Mouse (Mus musculus): ENCODE results near the gene Smcp. TPM values are rescaled to one million over a fixed set of nuclear protein-coding genes. Genes with fewer than 3 reads are reported as not detected.

The Smcp gene
- polyA plus RNA-seq, 1 experiment from 2014 or later, result not detected

DNA sequence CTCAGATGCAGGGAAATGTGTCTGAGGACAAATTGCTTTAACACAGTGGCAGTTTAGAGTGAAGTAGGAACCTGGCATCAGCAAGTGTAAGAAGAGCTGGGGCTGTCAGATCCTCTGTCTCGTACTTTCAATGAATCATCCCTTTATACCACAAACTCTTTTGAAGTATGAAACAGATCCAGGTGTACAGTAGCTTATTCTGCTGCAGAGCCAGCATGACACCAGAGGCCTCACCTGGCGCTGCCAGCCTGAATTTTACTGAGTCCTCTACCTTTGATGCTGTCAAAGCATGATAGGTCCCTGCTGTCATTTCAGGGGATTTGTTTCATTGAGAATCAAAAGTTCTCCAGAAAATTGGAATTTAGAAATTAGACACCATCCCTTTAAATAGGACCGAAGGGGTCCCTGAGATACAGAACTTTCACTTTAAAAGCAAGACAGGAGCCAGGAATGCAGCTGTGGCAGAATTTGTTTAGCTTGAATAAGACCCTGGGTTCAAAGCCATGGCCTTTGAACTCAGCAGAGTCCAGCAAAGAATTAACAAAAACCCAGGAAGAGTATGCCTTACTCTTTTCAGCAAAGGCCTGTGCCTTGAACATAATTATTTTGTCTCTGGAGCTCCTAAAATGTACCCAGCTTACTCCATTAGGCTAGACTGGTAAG is 5.5 kb downstream of the Smcp start:
- Histone ChIP-seq H3K4me3 (no peak overlapping the region), H3K36me3 (no peaks in the 10 kb centered on the region), H3K9me3 (replicated peaks) (no peaks in the 10 kb centered on the region), H3K4me2 (no peak overlapping the region), H3K9ac (no peak overlapping the region), H3K27me3 (replicated peaks) (no peaks in the 10 kb centered on the region), H3K27ac (no peak overlapping the region), H3K4me1 (0 out of 2 replicates have a peak, but pooled peaks cover 3% of the 10 kb centered on the region)
- WGBS (ENCODE audit: insufficient replicate concordance), result 55% methylated on average over 3 of the region's 3 CpGs
- no peak for ATAC-seq

DNA sequence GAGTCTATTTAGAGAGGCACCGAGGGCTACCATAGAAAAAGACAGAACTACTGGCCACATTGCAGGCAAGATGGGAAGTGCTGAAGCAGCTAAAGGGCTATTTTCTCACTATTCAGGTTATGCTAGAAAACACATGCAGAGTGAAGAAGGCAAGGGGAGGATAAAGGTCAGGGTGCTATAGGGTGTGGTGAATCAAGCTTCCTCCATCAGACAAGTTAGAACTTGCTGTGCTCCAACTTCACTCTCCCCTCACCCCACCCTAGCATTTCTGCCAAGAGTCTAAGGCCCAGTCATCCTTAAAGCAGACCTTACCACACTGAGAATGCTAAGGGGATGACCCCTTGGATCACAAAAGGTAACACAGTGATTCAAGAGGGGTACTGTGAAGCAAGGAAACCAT is 9.3 kb downstream of the Smcp start:
- Histone ChIP-seq H3K27me3 (replicated peaks) (no peaks in the 10 kb centered on the region), H3K4me2 (no peak overlapping the region), H3K27ac (no peak overlapping the region), H3K9me3 (replicated peaks) (no peaks in the 10 kb centered on the region), H3K4me3 (no peak overlapping the region), H3K4me1 (0 out of 2 replicates have a peak, but pooled peaks cover 3% of the 10 kb centered on the region), H3K36me3 (no peaks in the 10 kb centered on the region), H3K9ac (no peak overlapping the region)
- ATAC-seq, result no peak
- 79% methylated on average over 1 of the region's 1 CpGs for WGBS (ENCODE audit: insufficient replicate concordance)

DNA sequence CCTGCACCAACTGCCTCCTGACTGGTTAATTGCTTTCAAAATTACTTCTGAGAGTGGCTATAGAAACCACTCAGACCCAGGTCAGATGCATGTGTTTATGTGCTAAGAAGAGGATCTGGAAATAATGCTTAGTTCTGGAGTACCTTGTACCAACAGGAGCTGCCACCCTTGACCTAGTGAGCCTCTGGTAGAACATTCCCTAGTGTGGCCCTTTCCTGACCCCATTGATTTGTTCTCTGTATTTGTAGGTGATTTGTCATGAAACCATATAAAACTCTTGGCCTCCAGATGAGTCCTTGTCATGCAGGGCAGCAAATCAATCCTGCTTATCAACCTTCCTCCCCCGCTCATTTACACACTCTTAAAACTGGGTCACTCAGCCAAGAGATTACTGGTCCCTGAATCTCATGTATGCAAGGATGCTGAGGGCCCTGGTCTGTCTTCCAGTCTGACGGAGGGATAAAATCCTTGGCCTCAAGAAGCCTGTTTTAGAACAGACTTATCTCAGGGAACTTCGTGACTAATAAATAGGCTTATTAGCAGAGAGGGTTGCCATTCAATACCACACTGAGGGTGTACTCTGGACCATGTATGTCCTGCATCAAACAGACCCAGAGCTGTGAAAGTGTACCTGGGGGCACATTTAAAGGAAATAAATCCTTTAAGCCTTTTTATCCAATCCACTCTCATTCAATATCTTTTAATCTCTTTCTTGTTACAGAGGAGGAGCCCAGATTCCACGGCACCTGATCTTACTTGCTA is 10.0 kb downstream of the Smcp start:
- Histone ChIP-seq H3K4me3 (no peak overlapping the region), H3K4me2 (no peak overlapping the region), H3K4me1 (0 out of 2 replicates have a peak, but pooled peaks cover 3% of the 10 kb centered on the region), H3K27ac (no peak overlapping the region), H3K9me3 (replicated peaks) (no peaks in the 10 kb centered on the region), H3K36me3 (no peaks in the 10 kb centered on the region), H3K27me3 (replicated peaks) (no peaks in the 10 kb centered on the region), H3K9ac (no peak overlapping the region)
- no peak for ATAC-seq
- WGBS (ENCODE audit: insufficient replicate concordance), result 57% methylated on average over 4 of the region's 4 CpGs

DNA sequence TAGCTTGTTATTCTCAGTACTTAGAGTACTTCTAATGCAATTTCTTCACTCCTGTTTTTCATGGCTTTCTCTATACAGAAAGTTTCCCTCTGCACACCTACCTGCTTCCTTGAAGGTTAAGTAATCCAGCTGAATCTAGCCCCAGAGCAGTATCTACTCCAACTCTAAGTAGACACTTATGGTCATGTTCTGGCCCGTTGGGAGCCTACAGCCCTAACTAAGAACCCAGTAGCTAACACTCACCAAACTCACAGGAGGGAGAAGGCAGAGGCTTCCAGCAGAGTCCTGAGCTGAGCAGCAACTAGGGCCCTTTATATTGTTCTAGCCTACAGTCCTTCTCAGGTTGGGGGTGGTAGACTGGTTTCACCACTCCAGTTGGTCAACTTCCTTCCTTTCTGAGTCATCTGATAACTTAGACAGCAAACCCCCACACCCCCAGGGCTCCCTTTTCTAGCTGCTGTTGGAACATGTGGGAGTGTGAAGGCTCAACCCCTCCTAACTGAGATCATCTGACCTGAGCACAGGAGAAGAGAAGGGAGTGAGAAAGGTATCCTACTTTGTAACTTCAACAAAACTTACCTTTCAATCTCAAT is 15.3 kb downstream of the Smcp start, which contains the start of gene Ivl:
Ivl (minus strand) TSS at position 287 of the 593 bp plus-strand sequence.
- H3K9ac ChIP-seq, result no peak within 1 kb of the TSS
- no peaks in the 10 kb centered on the region for H3K4me1 ChIP-seq
- H3K36me3 ChIP-seq, result no peaks in the 10 kb centered on the region
- H3K9me3 ChIP-seq (replicated peaks), result no peaks in the 10 kb centered on the region
- no peak within 1 kb of the TSS for H3K4me2 ChIP-seq
- H3K27me3 ChIP-seq (replicated peaks), result no peaks in the 10 kb centered on the region
- no peak within 1 kb of the TSS for H3K4me3 ChIP-seq
- no peak within 1 kb of the TSS for H3K27ac ChIP-seq
- 24% methylated on average over 1 of the region's 1 CpGs for WGBS (ENCODE audit: insufficient replicate concordance)
- ATAC-seq, result no peak

DNA sequence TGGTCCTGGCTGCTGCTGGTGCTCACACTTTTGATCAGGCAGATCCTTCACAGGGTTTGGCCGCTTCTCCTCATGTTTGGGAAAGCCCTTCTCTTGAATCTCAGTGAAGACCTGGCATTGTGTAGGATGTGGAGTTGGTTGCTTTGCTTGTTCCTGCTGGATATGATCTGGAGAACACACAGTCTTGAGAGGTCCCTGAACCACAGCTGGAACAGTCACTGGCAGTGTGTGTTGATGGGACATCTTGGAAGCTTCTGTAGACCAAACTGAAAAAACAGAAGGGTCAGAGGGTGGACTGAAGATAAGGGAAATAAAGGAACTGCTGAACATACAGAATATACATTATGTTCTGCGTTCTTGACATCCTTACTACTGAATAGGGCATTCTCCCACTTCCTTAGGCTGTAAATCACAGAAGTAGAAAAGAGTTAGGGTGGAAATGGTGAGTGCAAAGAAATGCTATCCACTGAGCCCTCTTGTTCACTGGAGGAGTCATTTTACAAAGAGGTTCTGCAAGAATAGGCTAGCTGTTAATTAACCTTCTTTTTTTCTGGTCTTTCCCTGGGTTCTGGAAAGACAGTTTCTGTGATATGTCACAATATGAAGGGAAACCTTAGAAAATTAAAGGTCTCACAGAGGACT is 16.2 kb downstream of the Smcp start:
- H3K36me3 ChIP-seq, result no peaks in the 10 kb centered on the region
- 30% methylated on average over 2 of the region's 2 CpGs for WGBS (ENCODE audit: insufficient replicate concordance)
- ATAC-seq, result no peak

DNA sequence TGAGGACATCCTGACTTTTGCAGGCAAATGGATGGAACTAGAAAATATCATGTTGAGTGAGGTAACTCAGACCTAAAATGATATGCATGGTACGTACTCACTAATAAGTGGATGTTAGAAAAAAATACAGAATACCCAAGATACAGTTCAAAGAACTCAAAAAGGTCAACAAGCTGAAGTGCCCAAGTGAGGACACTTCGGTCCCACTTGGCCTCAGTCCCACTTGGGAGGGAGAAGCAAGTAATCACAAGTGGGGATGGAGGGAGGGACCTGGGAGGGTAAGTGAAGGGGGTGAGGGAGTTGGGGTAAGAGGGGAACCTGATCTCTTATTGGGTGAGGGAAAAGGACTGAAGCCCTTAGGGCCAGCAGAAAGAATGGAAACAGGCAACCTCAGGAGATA is 20.0 kb downstream of the Smcp start:
- H3K27ac ChIP-seq, result no peak overlapping the region
- no peak overlapping the region for H3K4me3 ChIP-seq
- no peaks in the 10 kb centered on the region for H3K27me3 ChIP-seq (replicated peaks)
- no peaks in the 10 kb centered on the region for H3K9me3 ChIP-seq (replicated peaks)
- no peaks in the 10 kb centered on the region for H3K36me3 ChIP-seq
- ATAC-seq, result no peak
- 76% methylated on average over 2 of the region's 2 CpGs for WGBS (ENCODE audit: insufficient replicate concordance)
- no peak overlapping the region for H3K9ac ChIP-seq
- no peaks in the 10 kb centered on the region for H3K4me1 ChIP-seq
- H3K4me2 ChIP-seq, result no peak overlapping the region

More for the DNA sequence above, 16.2 kb downstream of the Smcp start:
- no peaks in the 10 kb centered on the region for H3K27me3 ChIP-seq (replicated peaks)
- no peak overlapping the region for H3K4me3 ChIP-seq
- H3K4me2 ChIP-seq, result no peak overlapping the region
- no peak overlapping the region for H3K27ac ChIP-seq
- H3K9me3 ChIP-seq (replicated peaks), result no peaks in the 10 kb centered on the region
- no peaks in the 10 kb centered on the region for H3K4me1 ChIP-seq
- H3K9ac ChIP-seq, result no peak overlapping the region

DNA sequence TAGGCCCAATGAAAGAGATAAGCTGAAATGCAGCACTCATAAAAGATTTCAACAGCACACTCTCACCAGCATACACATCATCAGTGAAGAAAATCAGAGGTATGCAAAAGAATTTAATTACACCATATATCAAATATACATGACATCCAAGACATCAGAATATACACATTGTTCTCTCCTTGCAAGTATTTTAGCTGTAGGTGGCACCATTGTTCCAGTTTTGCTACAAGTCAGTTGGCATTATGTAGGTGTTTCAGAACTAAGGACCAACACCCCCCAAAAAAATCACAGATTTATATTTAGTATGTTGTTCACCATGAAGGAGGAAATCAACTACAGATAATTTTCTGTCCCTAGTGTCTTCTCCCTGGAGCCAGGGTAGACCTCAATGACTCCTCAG is 23.4 kb downstream of the Smcp start:
- Histone ChIP-seq H3K4me2 (no peak overlapping the region), H3K4me3 (no peak overlapping the region), H3K9me3 (replicated peaks) (no peaks in the 10 kb centered on the region), H3K27ac (no peak overlapping the region), H3K4me1 (no peaks in the 10 kb centered on the region), H3K36me3 (no peaks in the 10 kb centered on the region), H3K27me3 (replicated peaks) (no peaks in the 10 kb centered on the region), H3K9ac (no peak overlapping the region)
- no peak for ATAC-seq

DNA sequence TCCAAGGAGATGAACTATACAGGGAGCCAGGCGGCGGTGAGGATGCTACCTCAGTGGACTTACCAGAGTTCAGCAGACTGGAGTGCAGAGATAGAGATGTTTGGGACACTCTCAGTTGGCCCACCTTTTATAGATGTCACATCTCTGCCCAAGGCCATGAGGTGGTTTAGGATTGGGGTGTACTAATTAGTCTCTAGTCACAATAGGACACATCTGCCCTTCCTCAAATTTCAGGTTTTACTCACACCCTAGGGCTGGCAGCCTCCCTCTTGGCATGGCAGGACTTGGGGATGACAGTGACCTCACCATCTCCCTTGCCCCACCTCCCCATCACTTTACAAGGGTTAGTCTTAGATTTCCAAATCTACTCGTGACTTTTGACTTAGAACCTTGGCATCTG is 54.4 kb downstream of the Smcp start, which contains the start of gene 2310046K23Rik:
2310046K23Rik (minus strand) TSS at position 101 of the 400 bp plus-strand sequence.
- Histone ChIP-seq H3K36me3 (no peaks in the 10 kb centered on the region), H3K27ac (no peak within 1 kb of the TSS), H3K4me2 (no peak within 1 kb of the TSS), H3K27me3 (replicated peaks) (no peaks in the 10 kb centered on the region), H3K9ac (no peak within 1 kb of the TSS), H3K9me3 (replicated peaks) (no peaks in the 10 kb centered on the region), H3K4me1 (no peaks in the 10 kb centered on the region), H3K4me3 (no peak within 1 kb of the TSS)
- WGBS (ENCODE audit: insufficient replicate concordance), result 68% methylated on average over 3 of the region's 3 CpGs
- ATAC-seq, result no peak

Other genes starting within 250 kb of the Smcp start
- not detected in 2 replicates for gene Sprr2d, start 249.9 kb downstream of the Smcp start, polyA plus RNA-seq (2016; fragmentation: Nextera tagmentation; extraction: Ambion mirVana)
- gene Sprr2e, start 236.9 kb downstream of the Smcp start, polyA plus RNA-seq (2016; fragmentation: Nextera tagmentation; extraction: Ambion mirVana), result not detected in 2 replicates
- gene Sprr2f, start 223.8 kb downstream of the Smcp start, polyA plus RNA-seq (2016; fragmentation: Nextera tagmentation; extraction: Ambion mirVana), result not detected in 2 replicates
- not detected in 2 replicates for gene Sprr2h, start 203.3 kb downstream of the Smcp start, polyA plus RNA-seq (2016; fragmentation: Nextera tagmentation; extraction: Ambion mirVana)
- not detected in 2 replicates for gene Sprr2i, start 181.0 kb downstream of the Smcp start, polyA plus RNA-seq (2016; fragmentation: Nextera tagmentation; extraction: Ambion mirVana)
- gene Sprr2j-ps, start 170.9 kb downstream of the Smcp start, polyA plus RNA-seq (2016; fragmentation: Nextera tagmentation; extraction: Ambion mirVana), result not detected in 2 replicates
- gene Gm9774, start 159.6 kb downstream of the Smcp start, polyA plus RNA-seq (2016; fragmentation: Nextera tagmentation; extraction: Ambion mirVana), result 5.6 and 5.7 TPM in 2 replicates
- gene Sprr2k, start 156.4 kb downstream of the Smcp start, polyA plus RNA-seq (2016; fragmentation: Nextera tagmentation; extraction: Ambion mirVana), result not detected in 2 replicates
- not detected in 2 replicates for gene Sprr1b, start 150.2 kb downstream of the Smcp start, polyA plus RNA-seq (2016; fragmentation: Nextera tagmentation; extraction: Ambion mirVana)
- gene Sprr3, start 130.3 kb downstream of the Smcp start, polyA plus RNA-seq (2016; fragmentation: Nextera tagmentation; extraction: Ambion mirVana), result not detected in 2 replicates
- gene Sprr1a, start 103.1 kb downstream of the Smcp start, polyA plus RNA-seq (2016; fragmentation: Nextera tagmentation; extraction: Ambion mirVana), result not detected in 2 replicates
- not detected in 2 replicates for gene Sprr4, start 88.5 kb downstream of the Smcp start, polyA plus RNA-seq (2016; fragmentation: Nextera tagmentation; extraction: Ambion mirVana)
- gene 2310046K23Rik, start 54.5 kb downstream of the Smcp start, polyA plus RNA-seq (2016; fragmentation: Nextera tagmentation; extraction: Ambion mirVana), result not detected in 2 replicates
- 0.12 TPM in 1 of 2 replicates, not detected in the other for gene Ivl, start 15.3 kb downstream of the Smcp start, polyA plus RNA-seq (2016; fragmentation: Nextera tagmentation; extraction: Ambion mirVana)
- not detected in 2 replicates for gene 2210017I01Rik, start 18.5 kb upstream of the Smcp start, polyA plus RNA-seq (2016; fragmentation: Nextera tagmentation; extraction: Ambion mirVana)
- not detected in 2 replicates for gene Lce6a, start 32.7 kb upstream of the Smcp start, polyA plus RNA-seq (2016; fragmentation: Nextera tagmentation; extraction: Ambion mirVana)
- gene Lce1a1, start 59.3 kb upstream of the Smcp start, polyA plus RNA-seq (2016; fragmentation: Nextera tagmentation; extraction: Ambion mirVana), result not detected in 2 replicates
- not detected in 2 replicates for gene Lce1b, start 67.9 kb upstream of the Smcp start, polyA plus RNA-seq (2016; fragmentation: Nextera tagmentation; extraction: Ambion mirVana)
- gene Lce1a2, start 81.3 kb upstream of the Smcp start, polyA plus RNA-seq (2016; fragmentation: Nextera tagmentation; extraction: Ambion mirVana), result not detected in 2 replicates
- gene Lce1c, start 90.2 kb upstream of the Smcp start, polyA plus RNA-seq (2016; fragmentation: Nextera tagmentation; extraction: Ambion mirVana), result not detected in 2 replicates
- gene Lce1d, start 98.2 kb upstream of the Smcp start, polyA plus RNA-seq (2016; fragmentation: Nextera tagmentation; extraction: Ambion mirVana), result not detected in 2 replicates
- gene Lce1e, start 120.1 kb upstream of the Smcp start, polyA plus RNA-seq (2016; fragmentation: Nextera tagmentation; extraction: Ambion mirVana), result not detected in 2 replicates
- gene Lce1f, start 131.4 kb upstream of the Smcp start, polyA plus RNA-seq (2016; fragmentation: Nextera tagmentation; extraction: Ambion mirVana), result not detected in 2 replicates
- not detected in 2 replicates for gene Gm38119, start 150.1 kb upstream of the Smcp start, polyA plus RNA-seq (2016; fragmentation: Nextera tagmentation; extraction: Ambion mirVana)
- not detected in 2 replicates for gene Lce1g, start 163.3 kb upstream of the Smcp start, polyA plus RNA-seq (2016; fragmentation: Nextera tagmentation; extraction: Ambion mirVana)
- gene Lce1h, start 176.1 kb upstream of the Smcp start, polyA plus RNA-seq (2016; fragmentation: Nextera tagmentation; extraction: Ambion mirVana), result not detected in 2 replicates
- gene Lce1i, start 189.9 kb upstream of the Smcp start, polyA plus RNA-seq (2016; fragmentation: Nextera tagmentation; extraction: Ambion mirVana), result not detected in 2 replicates
- not detected in 2 replicates for gene Lce1j, start 201.5 kb upstream of the Smcp start, polyA plus RNA-seq (2016; fragmentation: Nextera tagmentation; extraction: Ambion mirVana)
- gene Lce1k, start 218.9 kb upstream of the Smcp start, polyA plus RNA-seq (2016; fragmentation: Nextera tagmentation; extraction: Ambion mirVana), result not detected in 2 replicates
- not detected in 2 replicates for gene Kprp, start 238.2 kb upstream of the Smcp start, polyA plus RNA-seq (2016; fragmentation: Nextera tagmentation; extraction: Ambion mirVana)